Mouse (Mus musculus): ENCODE results near the gene Asah2. TPM values are rescaled to one million over a fixed set of nuclear protein-coding genes. Genes with fewer than 3 reads are reported as not detected.

Gene Asah2
- polyA plus RNA-seq, 1 experiment from 2014 or later = 0.71 TPM

DNA sequence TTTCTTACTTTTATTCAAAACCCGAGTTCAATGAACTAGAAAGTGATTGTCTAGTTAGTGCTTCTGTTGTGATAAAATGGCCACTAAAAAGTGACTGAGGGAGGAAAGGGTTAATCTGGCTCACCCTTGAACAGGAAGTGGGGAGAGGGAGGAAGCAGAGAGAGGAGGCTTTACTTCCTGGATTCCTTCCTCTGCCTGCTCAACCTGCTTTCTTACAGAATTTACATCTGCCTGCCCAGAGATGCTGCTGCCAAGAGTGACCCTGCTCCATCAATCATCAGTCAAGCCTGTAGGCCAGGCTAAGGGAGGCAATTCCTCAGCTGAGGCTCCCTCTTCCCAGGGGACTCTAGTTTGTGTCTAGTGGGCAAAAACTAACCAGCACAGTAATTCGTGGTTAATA is 132.1 kb downstream of the Asah2 start:
- Histone ChIP-seq H3K4me2 (ENCODE audit: low read length) (no peak overlapping the region), H3K4me1 (ENCODE audit: control insufficient read depth, insufficient read depth, low read length) (no peaks in the 10 kb centered on the region), H3K9ac (replicated peaks; ENCODE audit: low read length) (no peak overlapping the region), H3K9me3 (ENCODE audit: control insufficient read depth, low read length) (no peaks in the 10 kb centered on the region), H3K4me3 (replicated peaks; ENCODE audit: low read depth, low read length) (no peak overlapping the region), H3K27me3 (ENCODE audit: control insufficient read depth, insufficient read depth, low read length) (no peaks in the 10 kb centered on the region), H3K27ac (replicated peaks; ENCODE audit: low read depth, low read length) (no peak overlapping the region), H3K36me3 (ENCODE audit: control insufficient read depth, insufficient read depth, low read length) (no peaks in the 10 kb centered on the region)
- 77% methylated on average over 2 of the region's 2 CpGs for WGBS
- no peak for ATAC-seq (ENCODE audit: low FRiP score, low TSS enrichment)
- no peak for DNase-seq

DNA sequence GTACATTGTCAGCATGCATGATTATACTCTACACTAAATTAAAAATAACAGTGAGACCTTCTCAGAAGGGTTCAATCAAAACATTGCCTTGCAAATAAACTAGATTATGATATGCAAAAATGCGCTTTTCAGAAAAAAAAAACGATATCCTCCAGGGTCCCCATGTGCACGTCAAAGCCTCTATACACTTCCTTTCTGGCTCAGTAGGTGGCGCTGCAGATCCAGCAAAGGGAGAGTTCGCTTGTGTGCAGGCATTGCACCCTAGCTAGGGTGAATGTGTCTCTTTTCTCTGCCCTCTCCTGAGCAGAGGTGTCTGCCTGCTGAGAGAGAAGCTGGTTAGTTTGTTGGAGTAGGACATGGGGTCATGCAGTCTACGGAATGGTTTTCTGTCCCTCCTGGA is 136.0 kb downstream of the Asah2 start:
- Histone ChIP-seq H3K36me3 (ENCODE audit: control insufficient read depth, insufficient read depth, low read length) (no peaks in the 10 kb centered on the region), H3K4me3 (replicated peaks; ENCODE audit: low read depth, low read length) (no peak overlapping the region), H3K9ac (replicated peaks; ENCODE audit: low read length) (no peak overlapping the region), H3K4me1 (ENCODE audit: control insufficient read depth, insufficient read depth, low read length) (no peaks in the 10 kb centered on the region), H3K27me3 (ENCODE audit: control insufficient read depth, insufficient read depth, low read length) (no peaks in the 10 kb centered on the region), H3K27ac (replicated peaks; ENCODE audit: low read depth, low read length) (no peak overlapping the region), H3K9me3 (ENCODE audit: control insufficient read depth, low read length) (no peaks in the 10 kb centered on the region), H3K4me2 (ENCODE audit: low read length) (no peak overlapping the region)
- 9% methylated on average over 6 of the region's 6 CpGs for WGBS
- ATAC-seq (ENCODE audit: low FRiP score, low TSS enrichment) = peak; percentile 84; the same call in 1 of the 2 replicates
- peak; percentile 93 for DNase-seq

DNA sequence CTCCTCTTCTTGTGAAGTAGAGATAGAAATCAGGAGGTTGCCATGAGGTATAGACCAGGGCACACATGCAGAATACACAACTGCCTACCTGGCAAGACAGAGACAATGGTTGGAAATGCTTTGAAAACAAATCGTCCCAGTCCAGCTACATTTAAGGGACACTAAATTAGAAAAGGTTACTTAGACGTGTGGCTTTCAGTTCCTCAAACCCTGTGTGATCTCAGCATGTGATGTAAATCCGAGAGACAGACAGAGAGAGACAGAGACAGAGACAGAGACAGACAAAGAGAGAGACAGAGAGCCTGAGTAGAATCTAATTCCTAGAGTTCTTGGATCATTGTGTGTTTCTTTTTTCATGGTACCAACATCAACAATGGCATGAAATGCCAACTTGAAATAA is 136.6 kb downstream of the Asah2 start:
- DNase-seq (no peak), ATAC-seq (ENCODE audit: low FRiP score, low TSS enrichment) (no peak)
- H3K4me3 ChIP-seq (replicated peaks; ENCODE audit: low read depth, low read length) = no peak overlapping the region
- no peak overlapping the region for H3K4me2 ChIP-seq (ENCODE audit: low read length)
- no peak overlapping the region for H3K9ac ChIP-seq (replicated peaks; ENCODE audit: low read length)
- no peaks in the 10 kb centered on the region for H3K4me1 ChIP-seq (ENCODE audit: control insufficient read depth, insufficient read depth, low read length)
- WGBS = 59% methylated on average over 3 of the region's 3 CpGs
- H3K36me3 ChIP-seq (ENCODE audit: control insufficient read depth, insufficient read depth, low read length) = no peaks in the 10 kb centered on the region
- no peaks in the 10 kb centered on the region for H3K27me3 ChIP-seq (ENCODE audit: control insufficient read depth, insufficient read depth, low read length)
- no peak overlapping the region for H3K27ac ChIP-seq (replicated peaks; ENCODE audit: low read depth, low read length)
- no peaks in the 10 kb centered on the region for H3K9me3 ChIP-seq (ENCODE audit: control insufficient read depth, low read length)

DNA sequence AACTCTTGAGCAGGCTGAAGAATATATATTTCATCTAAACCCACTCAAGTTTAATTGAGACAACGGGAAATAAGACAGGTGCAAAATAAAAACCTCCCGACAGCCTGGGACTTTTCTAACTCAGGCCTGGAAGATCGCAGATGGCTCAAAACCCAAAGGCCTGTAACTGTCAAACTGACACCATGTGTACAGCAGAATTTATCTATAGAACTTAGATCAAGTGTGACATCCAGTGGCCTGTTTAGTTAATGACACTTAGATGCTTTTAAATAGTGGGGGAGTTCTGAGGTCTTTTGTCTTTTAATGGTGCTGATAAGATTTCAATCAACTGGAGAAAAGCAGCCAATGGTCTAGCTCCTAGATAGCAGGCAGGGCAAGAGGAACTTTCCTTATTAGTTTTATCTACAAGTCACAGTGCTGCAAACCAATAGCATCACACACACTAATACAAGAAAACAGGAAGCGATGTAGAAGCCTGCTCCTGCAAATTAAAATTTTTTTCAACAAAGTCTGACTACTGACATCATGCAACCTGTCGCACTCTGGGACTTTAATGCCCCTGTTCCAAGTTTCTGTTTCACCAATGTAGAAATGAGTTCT is 140.0 kb downstream of the Asah2 start:
- no peaks in the 10 kb centered on the region for H3K36me3 ChIP-seq (ENCODE audit: control insufficient read depth, insufficient read depth, low read length)
- peak; percentile 59 for DNase-seq
- no peak for ATAC-seq (ENCODE audit: low FRiP score, low TSS enrichment)

DNA sequence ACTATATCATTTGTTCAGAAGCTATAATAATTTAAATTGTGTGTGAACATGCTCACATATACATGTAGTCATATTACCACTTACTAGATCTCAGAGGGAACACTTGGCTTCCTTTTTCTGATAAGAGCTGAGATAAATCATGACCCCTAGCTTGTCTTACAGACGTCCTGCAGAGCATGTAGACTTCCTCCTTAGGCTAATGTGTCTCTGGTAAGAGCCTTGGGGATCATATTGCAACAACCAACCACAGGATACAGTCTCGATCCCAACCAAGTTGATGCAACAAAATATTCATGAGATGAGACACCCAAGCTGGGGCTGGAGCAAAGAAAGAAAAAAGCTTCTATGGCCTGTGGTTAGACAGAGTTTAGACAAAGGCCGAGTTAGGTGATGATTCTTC is 144.9 kb downstream of the Asah2 start:
- WGBS = 69% methylated on average over 3 of the region's 3 CpGs

More for the DNA sequence above, 140.0 kb downstream of the Asah2 start:
- Histone ChIP-seq H3K27ac (replicated peaks; ENCODE audit: low read depth, low read length) (no peak overlapping the region), H3K27me3 (ENCODE audit: control insufficient read depth, insufficient read depth, low read length) (no peaks in the 10 kb centered on the region), H3K4me1 (ENCODE audit: control insufficient read depth, insufficient read depth, low read length) (no peaks in the 10 kb centered on the region), H3K4me3 (replicated peaks; ENCODE audit: low read depth, low read length) (no peak overlapping the region), H3K9ac (replicated peaks; ENCODE audit: low read length) (no peak overlapping the region), H3K4me2 (ENCODE audit: low read length) (no peak overlapping the region), H3K9me3 (ENCODE audit: control insufficient read depth, low read length) (no peaks in the 10 kb centered on the region)
- WGBS = 71% methylated on average over 5 of the region's 5 CpGs

DNA sequence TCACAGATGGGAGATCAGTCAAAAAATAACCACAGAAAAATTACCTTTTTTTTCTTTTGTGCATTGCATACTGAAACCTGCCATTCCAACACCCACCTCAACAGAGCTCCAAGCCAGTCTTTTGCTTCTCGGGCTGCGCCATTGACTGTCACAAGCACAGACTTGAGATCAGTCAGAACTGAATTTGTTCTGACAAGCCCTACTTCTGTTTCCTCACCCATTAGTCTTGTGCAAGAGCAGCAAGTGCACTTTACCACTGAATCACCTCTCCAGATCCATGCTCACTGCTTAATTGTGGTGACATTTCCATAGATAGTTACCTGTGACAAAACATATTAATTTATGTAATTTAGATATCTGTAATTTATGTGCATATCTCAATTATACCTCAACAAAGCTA is 147.6 kb downstream of the Asah2 start:
- DNase-seq = no peak
- no peak for ATAC-seq (ENCODE audit: low FRiP score, low TSS enrichment)
- Histone ChIP-seq H3K9me3 (ENCODE audit: control insufficient read depth, low read length) (no peaks in the 10 kb centered on the region), H3K4me2 (ENCODE audit: low read length) (no peak overlapping the region), H3K9ac (replicated peaks; ENCODE audit: low read length) (no peak overlapping the region), H3K27ac (replicated peaks; ENCODE audit: low read depth, low read length) (no peak overlapping the region), H3K27me3 (ENCODE audit: control insufficient read depth, insufficient read depth, low read length) (no peaks in the 10 kb centered on the region), H3K4me1 (ENCODE audit: control insufficient read depth, insufficient read depth, low read length) (no peaks in the 10 kb centered on the region), H3K4me3 (replicated peaks; ENCODE audit: low read depth, low read length) (no peak overlapping the region), H3K36me3 (ENCODE audit: control insufficient read depth, insufficient read depth, low read length) (no peaks in the 10 kb centered on the region)
- 98% methylated on average over 2 of the region's 2 CpGs for WGBS

More for the DNA sequence above, 144.9 kb downstream of the Asah2 start:
- Histone ChIP-seq H3K9ac (replicated peaks; ENCODE audit: low read length) (no peak overlapping the region), H3K4me2 (ENCODE audit: low read length) (no peak overlapping the region), H3K4me1 (ENCODE audit: control insufficient read depth, insufficient read depth, low read length) (no peaks in the 10 kb centered on the region), H3K36me3 (ENCODE audit: control insufficient read depth, insufficient read depth, low read length) (no peaks in the 10 kb centered on the region), H3K4me3 (replicated peaks; ENCODE audit: low read depth, low read length) (no peak overlapping the region), H3K27ac (replicated peaks; ENCODE audit: low read depth, low read length) (no peak overlapping the region), H3K27me3 (ENCODE audit: control insufficient read depth, insufficient read depth, low read length) (no peaks in the 10 kb centered on the region), H3K9me3 (ENCODE audit: control insufficient read depth, low read length) (no peaks in the 10 kb centered on the region)
- DNase-seq = no peak
- no peak for ATAC-seq (ENCODE audit: low FRiP score, low TSS enrichment)

DNA sequence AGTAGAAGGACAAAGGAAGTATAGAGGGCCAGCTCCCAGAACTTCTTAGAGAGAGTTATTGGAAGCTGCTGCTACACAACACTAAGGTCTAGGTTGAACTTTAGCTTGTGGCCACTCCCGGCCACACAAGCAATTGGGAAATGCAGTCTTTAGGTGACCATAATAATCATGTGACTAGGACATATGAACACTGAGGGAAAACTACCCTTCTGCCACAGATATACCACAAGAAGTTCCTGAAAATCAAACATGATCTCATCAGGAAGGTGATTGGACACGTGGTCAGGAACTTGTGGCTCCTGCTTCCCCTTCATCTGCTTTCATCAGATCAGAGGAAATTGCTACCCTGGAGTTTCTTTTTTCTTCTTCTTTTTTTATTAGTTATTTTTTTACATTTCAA is 151.7 kb downstream of the Asah2 start:
- no peak for DNase-seq
- H3K4me3 ChIP-seq (replicated peaks; ENCODE audit: low read depth, low read length) = no peak overlapping the region
- no peak overlapping the region for H3K4me2 ChIP-seq (ENCODE audit: low read length)

DNA sequence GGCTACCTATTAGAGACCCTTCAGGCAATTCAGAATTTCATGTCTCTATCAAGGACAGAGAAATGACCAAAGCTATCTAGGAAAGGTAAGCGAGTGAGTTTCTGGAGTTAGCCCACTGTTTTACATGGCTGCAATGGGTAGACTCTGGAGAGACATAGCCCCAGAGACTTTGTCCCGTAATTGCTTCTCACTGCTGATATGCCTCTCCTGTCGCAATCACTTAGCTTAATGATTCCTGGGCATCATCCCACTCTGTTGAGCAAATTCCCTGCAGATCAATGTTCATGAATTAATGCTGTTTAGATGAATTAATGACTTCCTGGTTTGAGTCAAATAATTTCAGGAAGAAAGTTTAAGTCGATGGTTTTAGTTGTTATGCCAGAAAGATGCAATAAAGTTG is 153.3 kb downstream of the Asah2 start:
- Histone ChIP-seq H3K27me3 (ENCODE audit: control insufficient read depth, insufficient read depth, low read length) (no peaks in the 10 kb centered on the region), H3K4me2 (ENCODE audit: low read length) (no peak overlapping the region), H3K9ac (replicated peaks; ENCODE audit: low read length) (no peak overlapping the region), H3K4me3 (replicated peaks; ENCODE audit: low read depth, low read length) (no peak overlapping the region), H3K27ac (replicated peaks; ENCODE audit: low read depth, low read length) (no peak overlapping the region), H3K9me3 (ENCODE audit: control insufficient read depth, low read length) (no peaks in the 10 kb centered on the region), H3K36me3 (ENCODE audit: control insufficient read depth, insufficient read depth, low read length) (no peaks in the 10 kb centered on the region), H3K4me1 (ENCODE audit: control insufficient read depth, insufficient read depth, low read length) (no peaks in the 10 kb centered on the region)
- 86% methylated on average over 4 of the region's 4 CpGs for WGBS
- no peak for DNase-seq
- no peak for ATAC-seq (ENCODE audit: low FRiP score, low TSS enrichment)

More for the DNA sequence above, 151.7 kb downstream of the Asah2 start:
- Histone ChIP-seq H3K9me3 (ENCODE audit: control insufficient read depth, low read length) (no peaks in the 10 kb centered on the region), H3K27me3 (ENCODE audit: control insufficient read depth, insufficient read depth, low read length) (no peaks in the 10 kb centered on the region), H3K9ac (replicated peaks; ENCODE audit: low read length) (no peak overlapping the region), H3K36me3 (ENCODE audit: control insufficient read depth, insufficient read depth, low read length) (no peaks in the 10 kb centered on the region), H3K27ac (replicated peaks; ENCODE audit: low read depth, low read length) (no peak overlapping the region), H3K4me1 (ENCODE audit: control insufficient read depth, insufficient read depth, low read length) (no peaks in the 10 kb centered on the region)
- 72% methylated on average over 2 of the region's 2 CpGs for WGBS
- no peak for ATAC-seq (ENCODE audit: low FRiP score, low TSS enrichment)

DNA sequence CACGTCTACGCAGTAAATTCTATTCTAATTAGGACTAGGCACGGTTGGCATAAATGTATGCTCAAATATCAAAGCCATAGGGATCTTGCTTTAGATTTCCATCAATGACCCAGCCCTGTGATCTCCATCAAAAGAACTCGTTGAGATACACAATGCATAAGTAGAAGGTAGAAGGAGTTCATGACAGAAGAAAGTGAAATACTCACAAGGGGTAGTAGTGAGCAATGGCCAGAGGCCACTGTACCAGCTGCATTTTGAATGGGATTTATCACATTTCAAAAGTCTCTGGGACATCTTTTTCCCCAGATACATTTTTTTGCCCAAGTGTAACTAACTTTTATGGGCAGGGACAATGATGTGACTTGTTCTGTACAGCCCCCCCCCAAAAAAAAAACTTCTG is 153.7 kb downstream of the Asah2 start:
- ATAC-seq (ENCODE audit: low FRiP score, low TSS enrichment) (no peak), DNase-seq (no peak)
- no peaks in the 10 kb centered on the region for H3K9me3 ChIP-seq (ENCODE audit: control insufficient read depth, low read length)
- H3K9ac ChIP-seq (replicated peaks; ENCODE audit: low read length) = no peak overlapping the region
- 93% methylated on average over 4 of the region's 4 CpGs for WGBS
- H3K4me2 ChIP-seq (ENCODE audit: low read length) = no peak overlapping the region
- H3K4me1 ChIP-seq (ENCODE audit: control insufficient read depth, insufficient read depth, low read length) = no peaks in the 10 kb centered on the region
- H3K36me3 ChIP-seq (ENCODE audit: control insufficient read depth, insufficient read depth, low read length) = no peaks in the 10 kb centered on the region
- no peak overlapping the region for H3K4me3 ChIP-seq (replicated peaks; ENCODE audit: low read depth, low read length)
- H3K27me3 ChIP-seq (ENCODE audit: control insufficient read depth, insufficient read depth, low read length) = no peaks in the 10 kb centered on the region
- H3K27ac ChIP-seq (replicated peaks; ENCODE audit: low read depth, low read length) = no peak overlapping the region

Measured in midbrain, embryonic 14.5 days (tissue).